Mouse (Mus musculus) forelimb bud, embryonic 11.5 days (tissue): ENCODE measurements at regions not wholly inside any gene's neighbourhood (a gene's known extent, or its start where the extent isn't known, plus 50 kb on each side); places are given as distances from the start of the nearest gene placed in this dataset.

ENCODE experiments used
- DNase-seq: peaks from one replicate; pipeline ENCODE4 v3.0.0-alpha.2; 2012; ENCODE audit warnings: low read depth, low spot score

DNA sequence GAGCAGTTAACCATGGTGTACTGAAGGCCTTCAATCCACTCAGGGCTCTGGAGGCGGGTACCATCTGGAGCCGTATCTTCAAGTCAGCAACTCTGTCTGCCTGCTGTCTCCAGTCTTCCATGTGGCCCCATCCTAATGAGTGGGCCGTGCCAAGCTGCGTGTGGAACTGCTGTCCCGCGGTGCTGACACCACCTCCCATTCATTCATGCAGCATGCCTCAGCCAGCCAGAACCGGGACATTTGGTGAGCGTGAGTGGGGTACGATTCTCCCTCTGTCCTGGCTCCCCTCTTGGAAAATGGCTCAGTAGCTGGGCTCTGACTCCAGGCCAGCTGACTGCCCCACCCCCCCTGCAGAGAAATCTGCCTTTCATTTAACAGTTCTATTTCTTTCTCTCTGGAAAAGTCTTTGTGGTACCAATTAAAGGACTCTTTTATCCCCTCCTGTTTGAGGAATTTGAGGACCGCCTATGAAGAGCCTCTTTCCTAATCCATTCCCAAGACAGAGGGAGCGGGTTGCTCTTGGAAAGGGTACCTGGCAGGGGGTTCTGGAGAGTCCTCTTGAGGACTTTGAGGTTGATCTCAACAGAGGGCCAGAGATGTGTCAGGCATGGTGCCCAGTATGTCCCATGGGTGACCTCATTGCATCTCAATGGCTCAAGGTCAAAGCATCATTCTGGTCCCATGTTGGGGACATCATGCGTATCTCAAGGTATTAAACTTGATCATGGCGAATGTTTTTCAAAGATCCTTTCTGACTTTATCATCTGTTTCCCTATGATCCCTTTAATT, 55.5 kb upstream of the Brd7 start:
- DNase-seq, result no peak

DNA sequence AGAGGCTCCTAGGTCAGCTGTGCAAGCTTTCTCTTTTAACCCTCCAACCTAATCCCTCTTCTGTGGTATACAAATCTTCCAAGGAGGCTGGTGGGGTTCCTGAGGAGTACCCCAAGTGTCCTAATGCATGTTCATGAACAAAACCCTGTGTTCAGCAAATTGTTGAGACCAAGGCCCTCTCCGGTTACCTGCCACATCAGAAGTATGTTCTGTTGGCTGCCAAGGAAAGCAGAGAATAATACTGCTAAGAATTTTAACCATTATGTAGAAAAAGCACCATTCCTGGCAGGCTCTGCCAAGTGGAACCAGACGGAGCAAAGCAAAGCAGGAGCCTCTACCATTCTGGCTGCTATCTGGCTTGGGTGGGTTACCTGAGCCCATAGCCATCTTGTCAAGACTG, 61.3 kb upstream of the Brd7 start:
- no peak for DNase-seq

DNA sequence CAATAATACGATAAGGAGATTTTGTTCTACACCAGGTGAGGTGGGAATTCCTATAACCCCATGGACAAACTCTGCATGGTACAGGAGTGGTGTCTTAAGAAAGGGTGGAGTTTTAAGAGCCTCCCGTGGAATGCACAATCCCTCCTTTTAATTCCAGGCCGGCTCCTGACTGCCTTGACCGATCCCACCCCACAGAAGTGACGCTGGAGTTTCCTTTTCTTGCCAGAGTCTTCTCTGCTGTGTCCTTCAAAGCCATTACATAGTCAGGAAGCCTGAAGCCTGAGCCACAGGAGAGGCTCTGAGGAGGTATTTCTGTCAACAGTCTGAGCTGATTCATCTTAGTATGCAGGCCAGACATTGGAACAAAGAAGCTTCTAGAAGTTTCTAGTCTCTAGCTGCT, 66.6 kb upstream of the Brd7 start:
- no peak for DNase-seq

DNA sequence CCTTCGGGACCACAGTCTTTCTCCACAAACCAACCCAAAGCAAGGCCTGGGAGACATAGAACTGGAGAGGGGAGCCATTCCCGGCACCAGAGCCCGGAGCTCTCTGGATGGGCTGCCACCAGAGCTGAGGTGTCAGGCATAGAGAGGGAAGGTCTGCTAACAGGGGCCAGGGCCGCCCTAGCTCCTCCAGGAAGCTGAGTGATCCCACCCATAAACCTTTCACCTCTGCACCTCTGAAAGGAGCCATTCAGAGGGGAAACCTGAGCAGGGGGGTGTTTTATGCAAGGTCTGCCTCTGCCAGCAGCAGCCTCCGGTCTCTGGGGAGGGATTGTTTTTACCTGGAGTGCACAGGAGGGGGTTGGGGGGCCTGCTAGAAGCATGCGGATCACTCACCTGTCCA, 69.4 kb upstream of the Brd7 start:
- no peak for DNase-seq

DNA sequence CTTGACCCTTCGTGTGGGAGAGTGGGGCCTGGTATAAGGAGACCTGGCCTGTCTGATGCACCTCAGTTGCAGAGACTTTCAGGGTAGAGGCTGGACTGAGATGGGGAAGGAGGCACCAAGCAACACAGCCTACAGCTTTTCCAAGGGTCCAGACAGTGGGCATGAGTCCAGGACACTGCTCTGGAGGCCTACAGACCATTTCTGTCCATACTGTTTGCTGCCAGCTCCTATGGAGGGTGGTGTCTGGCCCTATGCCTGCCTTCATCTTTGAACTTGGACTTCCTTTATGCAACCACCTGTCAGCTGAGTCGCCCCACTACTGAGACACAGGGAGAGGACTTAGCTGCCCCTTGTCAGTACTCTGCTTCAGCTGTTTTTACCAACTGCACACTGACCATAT, 73.7 kb upstream of the Brd7 start:
- no peak for DNase-seq

DNA sequence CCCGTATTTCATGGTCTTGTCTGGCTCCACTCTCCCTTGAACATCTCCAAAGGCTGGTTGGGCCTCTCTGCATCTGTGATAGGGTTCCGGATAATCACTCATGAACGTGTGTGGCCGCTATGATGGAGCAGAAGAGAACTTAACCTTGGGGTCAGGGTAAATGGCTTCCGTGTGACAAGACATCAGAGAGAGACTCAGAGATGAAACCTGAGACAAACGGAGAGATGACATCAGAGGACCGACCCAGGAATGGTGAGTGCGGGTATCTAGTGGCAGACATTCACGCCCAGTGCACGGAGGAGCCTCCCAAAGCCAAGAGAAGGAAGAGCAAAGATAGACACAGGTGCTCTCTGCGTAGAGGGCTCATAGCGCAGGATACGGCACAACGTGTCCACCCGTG, 78.2 kb upstream of the Brd7 start:
- DNase-seq, result no peak

DNA sequence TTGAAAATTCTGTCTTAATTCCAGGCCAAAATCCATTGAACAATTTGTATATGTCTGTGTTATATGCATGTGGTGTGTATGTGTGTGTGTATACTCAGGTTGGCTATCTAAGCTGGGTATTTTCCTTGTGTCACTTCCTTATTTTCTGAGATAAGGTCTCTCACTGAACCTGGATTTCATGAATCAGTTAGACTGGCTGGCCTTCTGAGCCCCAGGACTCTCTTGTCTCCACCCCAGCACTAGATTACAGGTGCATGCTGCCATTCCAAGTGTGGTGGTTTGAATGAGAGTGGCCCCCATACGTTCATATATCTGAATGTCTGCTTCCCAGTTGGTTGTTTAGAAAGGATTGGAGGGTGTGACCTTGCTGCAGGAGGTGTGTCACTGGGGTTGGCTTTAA, 77.8 kb upstream of the Nkd1 start:
- no peak for DNase-seq

DNA sequence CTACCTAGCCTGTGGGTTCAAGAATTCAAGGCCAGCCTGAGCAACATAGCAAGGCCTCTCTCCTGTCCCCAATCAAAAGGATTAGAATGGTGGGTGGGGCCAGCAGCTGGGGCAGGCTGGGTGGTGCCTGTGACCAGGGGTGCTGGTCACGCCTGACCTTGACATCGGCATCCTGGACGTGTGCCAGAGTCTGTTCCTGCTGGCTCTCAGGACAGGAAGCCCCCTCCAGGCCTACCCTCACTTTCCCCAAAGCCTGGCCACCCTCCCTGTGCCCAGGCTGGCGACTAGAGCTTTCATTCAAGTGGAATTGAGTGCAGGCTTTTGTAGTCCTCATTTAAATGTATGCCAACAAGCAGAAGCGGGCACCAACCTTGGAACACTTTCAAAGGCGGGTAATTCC, 73.7 kb upstream of the Nkd1 start:
- DNase-seq, result no peak

DNA sequence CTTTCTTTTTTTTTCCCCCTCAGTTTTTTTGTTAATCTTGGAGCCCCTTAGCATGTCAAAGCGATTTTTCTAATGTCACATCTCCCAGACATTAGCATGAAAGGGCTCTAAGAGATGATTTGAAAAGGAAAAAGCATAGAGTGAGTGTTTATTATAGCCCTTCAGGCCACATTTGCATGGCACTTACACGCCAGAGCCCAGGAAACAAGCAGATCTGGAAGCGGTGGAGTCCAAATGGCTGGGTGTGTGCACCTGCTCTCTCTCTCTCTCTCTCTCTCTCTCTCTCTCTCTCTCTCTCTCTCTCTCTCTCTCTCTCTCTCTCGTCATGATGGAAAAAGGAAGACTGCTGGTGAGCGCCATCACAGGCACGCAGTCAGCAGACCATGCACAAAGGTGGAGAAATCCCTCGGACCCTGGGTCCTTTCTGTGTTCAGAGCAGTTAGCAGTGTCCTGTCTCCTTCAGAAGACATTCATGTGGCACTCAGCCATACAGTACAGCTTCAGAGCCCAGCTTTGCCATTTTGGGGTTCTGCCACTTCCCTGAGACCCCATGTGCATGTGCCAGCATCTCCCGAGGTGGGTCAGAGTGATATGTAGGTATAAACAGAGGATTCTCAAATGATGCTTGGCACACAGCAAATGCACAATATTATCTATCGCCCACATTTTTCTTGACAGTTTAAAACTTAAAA, 73.2 kb upstream of the Nkd1 start:
- DNase-seq, result no peak

DNA sequence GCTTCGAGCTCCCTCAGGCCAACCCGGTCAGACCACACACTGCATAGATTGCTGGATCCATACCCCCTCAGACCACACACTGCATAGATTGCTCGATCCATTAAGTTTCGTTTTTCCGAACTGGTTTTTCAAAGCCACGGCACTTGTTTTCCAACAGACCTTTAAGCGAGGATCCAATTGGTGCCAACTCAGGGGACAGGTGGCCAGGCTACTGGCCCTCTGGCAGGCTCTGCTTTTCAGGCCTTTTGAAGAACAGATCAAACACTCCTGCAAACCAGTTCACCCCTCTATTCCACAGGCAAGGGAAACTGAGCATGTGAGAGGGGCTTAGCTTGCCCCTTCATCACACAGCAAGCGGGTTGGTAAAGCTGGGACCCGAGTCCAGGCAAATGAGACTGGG, 72.2 kb upstream of the Nkd1 start:
- no peak for DNase-seq

DNA sequence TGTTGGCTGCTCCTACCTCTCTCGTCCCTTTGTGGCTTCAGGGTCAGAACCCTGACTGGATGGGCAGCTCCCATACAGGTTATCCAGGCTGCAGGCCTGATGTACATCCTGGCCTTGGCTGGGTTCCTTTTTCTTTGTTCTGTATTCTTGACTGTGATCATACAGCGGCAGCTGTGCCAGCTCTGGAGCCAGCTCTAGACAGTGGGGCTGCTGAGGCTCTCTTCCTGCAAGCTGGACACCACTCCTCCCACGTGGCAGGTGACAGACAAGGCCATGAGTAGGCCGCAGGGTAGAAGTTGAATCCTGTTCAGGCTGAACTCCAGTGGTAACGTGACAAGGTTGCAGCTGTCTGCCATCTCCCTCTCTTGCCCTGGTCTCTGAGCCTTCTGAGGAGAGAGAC, 71.6 kb upstream of the Nkd1 start:
- DNase-seq, result no peak

DNA sequence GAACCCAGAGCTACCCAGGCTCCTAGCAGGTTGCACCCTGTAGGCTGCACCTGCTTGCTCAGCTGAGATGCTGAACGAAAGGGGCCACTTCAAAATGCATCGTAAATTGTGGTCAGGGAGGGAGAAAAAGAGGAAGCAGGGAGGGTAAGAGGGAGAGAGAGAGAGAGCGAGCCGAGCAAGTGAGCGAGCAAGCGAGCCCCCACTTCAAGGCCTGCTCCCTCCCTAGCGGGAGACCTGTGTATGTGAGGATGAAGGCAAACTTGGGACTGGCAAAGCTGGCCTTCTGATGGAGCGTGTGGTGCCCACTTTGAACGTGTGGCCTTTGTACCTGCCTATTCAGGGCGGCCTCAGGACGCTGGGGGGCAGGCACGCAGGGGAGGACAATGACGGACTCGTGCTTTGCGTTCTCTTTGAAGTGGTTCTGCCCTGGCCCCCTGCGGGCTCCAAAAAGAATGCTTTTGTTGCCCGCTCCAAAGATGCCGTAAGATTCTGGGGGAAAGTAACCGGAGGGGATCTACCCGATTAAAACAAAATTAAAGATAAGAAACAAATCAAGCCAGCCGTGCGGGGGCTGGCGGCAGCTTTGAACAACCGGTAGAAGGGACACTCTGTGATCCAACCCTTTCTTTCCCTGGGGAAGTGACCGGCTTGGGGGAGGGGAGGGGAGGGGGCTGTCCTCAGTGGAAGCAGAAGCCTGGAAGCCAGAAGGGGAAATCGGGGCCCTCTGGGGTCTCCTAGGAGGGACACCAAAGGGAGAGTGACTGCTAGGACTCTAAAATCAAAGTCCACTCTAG, 70.1 kb upstream of the Nkd1 start:
- peak; percentile 23 for DNase-seq

DNA sequence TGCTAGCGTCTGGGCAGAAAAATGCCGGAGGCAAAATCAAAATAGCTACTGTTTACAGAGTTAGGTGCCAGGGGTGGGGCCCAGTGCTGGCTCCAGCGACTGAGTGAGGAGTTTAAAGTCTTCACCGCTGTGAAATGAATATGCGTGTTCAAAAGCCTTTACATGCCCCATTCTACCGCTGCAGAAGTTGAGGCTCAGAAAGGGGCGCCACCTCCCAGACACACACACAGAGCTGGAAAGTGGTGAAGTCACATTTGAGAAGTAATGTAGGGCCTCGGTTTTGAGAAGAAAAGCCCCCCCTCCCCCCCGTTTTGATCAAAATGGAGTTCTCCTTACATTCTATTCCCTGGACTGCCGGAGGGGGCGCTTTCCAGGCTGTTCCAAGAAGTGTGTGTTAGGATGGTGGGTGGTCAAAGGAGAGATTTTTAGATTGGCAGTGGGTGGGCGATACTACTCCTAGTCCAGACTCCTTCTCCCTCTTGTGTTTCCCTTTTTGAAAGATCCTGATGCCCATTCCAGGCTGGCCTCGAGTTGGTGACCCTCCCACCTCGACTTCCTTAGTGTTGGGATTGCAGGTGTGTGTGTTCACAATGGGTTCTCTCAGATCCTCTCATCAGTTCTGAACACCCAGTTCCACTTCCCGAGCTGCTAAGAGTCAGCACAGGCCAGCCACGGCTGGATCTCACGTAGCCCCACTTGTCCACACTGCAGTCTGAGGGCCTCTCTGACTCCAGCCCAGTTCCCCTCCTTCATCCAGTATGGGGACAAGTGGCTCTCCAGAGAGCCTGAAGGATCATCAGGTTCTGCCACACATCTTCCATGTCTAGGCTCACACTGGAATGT, 69.3 kb upstream of the Nkd1 start:
- peak; percentile 49 for DNase-seq

DNA sequence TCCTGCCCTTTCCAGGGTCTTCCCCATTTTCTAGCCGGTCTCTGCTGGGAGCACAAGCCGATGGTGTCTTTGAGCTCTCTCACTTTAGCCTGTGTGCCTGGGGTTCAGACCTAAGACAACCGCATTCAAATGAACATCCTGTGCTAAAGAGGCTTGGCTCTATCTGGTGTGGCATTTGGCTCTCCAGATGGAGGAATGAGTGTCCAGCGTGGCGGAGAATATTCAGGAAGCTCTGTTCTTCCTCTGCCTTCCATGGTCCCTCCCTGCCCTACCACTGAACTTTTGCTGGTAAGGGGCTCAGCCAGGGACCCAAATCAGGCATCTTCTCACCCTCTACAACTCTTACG, 68.7 kb upstream of the Nkd1 start:
- DNase-seq, result no peak

DNA sequence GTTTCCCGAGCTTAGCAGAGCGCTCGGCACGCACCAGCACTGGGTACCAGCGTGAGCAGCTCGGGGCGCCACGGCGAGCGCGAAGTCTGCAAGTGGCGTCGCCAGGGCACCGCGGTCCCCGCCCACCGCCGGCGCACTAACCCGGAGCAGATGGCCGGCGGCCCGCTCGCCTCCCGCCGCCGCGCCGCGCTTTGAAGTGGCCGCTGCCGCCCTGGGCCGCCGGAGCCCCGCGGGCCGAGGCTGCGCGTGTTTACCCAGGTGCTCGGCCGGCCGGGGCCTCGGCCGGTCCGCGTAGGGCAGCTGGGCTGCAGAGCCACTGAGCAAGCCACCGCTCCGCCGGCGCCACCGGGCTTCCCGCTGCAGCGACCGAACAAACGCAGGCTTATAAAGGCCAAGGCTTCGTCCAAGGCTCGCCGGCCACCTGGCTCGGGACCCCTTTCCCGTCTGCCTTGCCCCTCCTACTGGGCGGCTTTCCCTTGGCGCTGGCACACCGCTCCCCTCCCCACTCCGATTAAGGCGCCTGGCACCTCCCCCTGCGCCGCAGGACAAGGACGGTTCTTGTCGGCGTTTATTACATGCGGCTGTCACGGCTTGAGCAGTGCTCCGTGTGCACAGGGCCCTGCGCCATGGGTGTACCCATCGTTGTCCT, 67.0 kb upstream of the Nkd1 start:
- peak; percentile 75 for DNase-seq

DNA sequence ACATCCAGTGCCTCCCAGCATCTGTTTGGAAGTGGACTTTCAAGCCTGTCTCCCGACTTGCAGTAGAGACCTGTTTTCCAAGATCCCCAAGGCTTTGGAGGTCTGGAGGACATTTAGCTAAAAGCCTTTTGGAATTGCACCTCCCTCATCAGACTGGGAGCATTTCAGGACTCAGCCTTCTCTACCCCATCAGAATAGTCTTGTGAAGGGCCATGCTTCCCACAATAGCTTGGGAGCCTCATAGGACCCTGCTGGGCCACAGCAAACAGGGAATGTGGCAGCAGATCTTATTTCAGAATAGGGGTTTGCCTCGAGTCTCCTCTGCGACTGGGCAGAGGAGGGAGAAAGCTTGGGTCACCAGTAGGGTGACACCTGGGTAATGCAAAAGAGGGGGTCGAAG, 66.2 kb upstream of the Nkd1 start:
- peak; percentile 14 for DNase-seq

DNA sequence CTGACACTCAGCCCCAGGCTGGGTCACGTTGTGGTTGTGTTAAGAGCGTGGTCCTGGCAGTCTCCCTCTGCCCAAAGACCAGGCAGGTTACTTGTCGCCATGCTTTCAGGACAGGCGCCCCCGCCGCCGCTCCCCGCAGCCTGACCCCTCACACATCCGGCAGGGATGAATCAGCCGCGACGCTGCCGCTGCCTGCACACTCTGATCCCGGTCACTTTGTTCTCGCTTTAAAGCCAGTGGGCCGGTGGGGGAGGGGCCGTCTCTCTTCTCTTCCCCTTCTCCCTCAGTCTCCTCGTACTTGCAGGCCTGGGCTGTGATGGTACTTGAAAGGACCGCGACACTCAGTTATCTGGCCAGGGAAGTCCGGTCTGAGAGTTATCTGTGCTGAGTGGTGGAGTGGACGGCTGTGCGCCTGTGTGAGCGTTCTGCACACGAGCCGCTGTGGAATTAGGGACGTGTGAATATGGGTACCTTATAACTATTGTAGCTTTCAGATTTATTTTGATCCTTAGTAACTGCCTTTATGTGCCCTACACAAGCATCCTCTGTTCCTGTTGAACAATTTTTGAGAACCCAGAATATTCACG, 65.6 kb upstream of the Nkd1 start:
- DNase-seq, result peak; percentile 28

DNA sequence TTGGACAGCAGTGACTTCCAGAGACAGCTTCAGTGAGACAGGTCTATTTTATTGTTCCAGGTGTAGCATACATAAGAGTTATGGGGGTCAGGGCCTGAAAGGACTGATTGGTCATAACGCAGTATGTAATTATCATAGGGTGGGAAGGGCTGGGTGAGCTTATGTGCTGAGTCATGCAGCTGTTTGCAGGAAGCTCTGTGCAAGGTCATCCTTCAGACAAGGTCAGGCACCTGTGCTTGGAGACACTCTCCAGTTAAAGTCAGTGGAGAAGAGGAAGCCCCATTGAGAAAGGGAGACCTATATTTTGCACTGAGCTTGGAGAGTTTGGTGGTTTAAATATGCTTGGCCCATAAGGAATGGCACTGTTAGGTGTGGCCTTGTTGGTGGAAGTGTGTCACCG, 62.0 kb upstream of the Nkd1 start:
- no peak for DNase-seq

DNA sequence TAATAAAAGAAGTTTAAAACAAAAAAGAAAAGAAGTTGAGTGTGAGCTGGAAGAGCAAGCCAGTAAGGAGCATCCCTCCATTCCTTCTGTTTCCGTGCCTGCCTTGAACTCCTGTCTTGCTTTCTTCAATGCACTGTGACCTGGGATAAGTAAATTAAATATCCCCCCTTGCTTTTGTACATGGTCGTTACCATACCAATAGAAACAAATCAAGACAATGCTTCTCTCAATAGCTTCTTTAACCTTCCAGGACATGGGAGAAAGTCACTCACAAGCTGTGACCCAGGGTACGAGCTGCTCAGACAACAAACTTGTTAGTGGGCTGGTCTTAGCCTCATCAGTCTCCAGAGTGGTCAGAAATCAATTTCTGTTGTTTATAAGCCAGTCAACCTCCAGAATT, 53.4 kb upstream of the Nkd1 start:
- DNase-seq, result no peak

DNA sequence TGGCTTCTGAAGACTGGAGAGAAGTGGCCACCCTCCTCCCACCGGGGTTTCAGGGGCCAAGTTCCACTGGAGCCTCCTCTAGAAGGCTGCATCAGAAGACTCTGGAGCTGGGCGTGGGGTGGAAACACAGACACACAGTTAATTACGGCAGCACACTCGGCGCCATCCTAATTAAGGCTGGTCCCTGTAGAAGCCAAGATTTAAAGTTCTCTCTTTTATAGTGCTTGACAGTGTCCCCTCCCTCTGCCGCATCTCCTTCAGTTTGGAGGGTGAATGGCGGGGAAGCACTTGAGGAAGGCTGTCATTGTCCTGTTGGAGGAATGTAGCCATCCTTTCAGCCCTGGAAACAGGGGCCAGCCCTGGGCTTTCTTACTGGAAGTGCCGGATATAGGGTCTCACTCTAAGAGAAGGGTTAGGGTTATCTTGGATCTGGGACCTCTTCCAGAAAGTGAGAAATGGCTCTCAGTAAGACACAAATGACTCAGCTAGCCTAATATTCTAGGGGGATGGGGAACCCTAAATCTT, 50.2 kb upstream of the Nkd1 start:
- DNase-seq, result no peak
